Mouse (Mus musculus): ENCODE measurements around the gene Serpinf2. TPM values are rescaled to one million over a fixed set of nuclear protein-coding genes. Genes with fewer than 3 reads are reported as not detected.

The Serpinf2 gene
- total RNA-seq, 1 experiment from 2014 or later = 123 TPM

- no peak for DNase-seq
These were observed 10.2 kb downstream of the Serpinf2 start for GRCm38 (mm10) chr11:75429019-75429705.

- DNase-seq = no peak
These were observed 14.9 kb downstream of the Serpinf2 start for GRCm38 (mm10) chr11:75424459-75424858.

- no peak for DNase-seq
These were observed 15.4 kb downstream of the Serpinf2 start for GRCm38 (mm10) chr11:75424033-75424432.

GRCm38 (mm10) chr11:75423091-75423490 lies 16.3 kb downstream of the Serpinf2 start:
- DNase-seq = no peak

GRCm38 (mm10) chr11:75422013-75422792 lies 17.2 kb downstream of the Serpinf2 start, which contains the start of gene Serpinf1:
Serpinf1 (minus strand) TSS chr11:75422701.
- DNase-seq = no peak

- DNase-seq = peak; percentile 47
These were observed 17.9 kb downstream of the Serpinf2 start for GRCm38 (mm10) chr11:75421375-75422012.

- DNase-seq = no peak
These were observed 18.5 kb downstream of the Serpinf2 start for GRCm38 (mm10) chr11:75420810-75421374.

GRCm38 (mm10) chr11:75420037-75420436 lies 19.4 kb downstream of the Serpinf2 start:
- DNase-seq = peak; percentile 2

- DNase-seq = peak; percentile 6
These were observed 23.4 kb downstream of the Serpinf2 start for GRCm38 (mm10) chr11:75415994-75416393.

- DNase-seq = no peak
These were observed 24.3 kb downstream of the Serpinf2 start for GRCm38 (mm10) chr11:75415096-75415495.

GRCm38 (mm10) chr11:75410591-75410990 lies 28.8 kb downstream of the Serpinf2 start:
- DNase-seq = no peak

GRCm38 (mm10) chr11:75409679-75410575 lies 29.5 kb downstream of the Serpinf2 start:
- peak; percentile 1 for DNase-seq

- peak; percentile 68 for DNase-seq
These were observed 32.5 kb downstream of the Serpinf2 start for GRCm38 (mm10) chr11:75406865-75407264.

- DNase-seq = no peak
These were observed 33.3 kb downstream of the Serpinf2 start for GRCm38 (mm10) chr11:75406104-75406503.

- no peak for DNase-seq
These were observed 34.6 kb downstream of the Serpinf2 start for GRCm38 (mm10) chr11:75404801-75405200.

GRCm38 (mm10) chr11:75403301-75404052 lies 35.9 kb downstream of the Serpinf2 start:
- DNase-seq = peak; percentile 50

- DNase-seq = peak; percentile 68
These were observed 37.1 kb downstream of the Serpinf2 start for GRCm38 (mm10) chr11:75402271-75402690.

- no peak for DNase-seq
These were observed 39.3 kb downstream of the Serpinf2 start for GRCm38 (mm10) chr11:75400099-75400498.

- DNase-seq = peak; percentile 78
These were observed 40.0 kb downstream of the Serpinf2 start for GRCm38 (mm10) chr11:75399411-75399841.

GRCm38 (mm10) chr11:75397452-75397851 lies 41.9 kb downstream of the Serpinf2 start:
- no peak for DNase-seq

- DNase-seq = no peak
These were observed 43.8 kb downstream of the Serpinf2 start for GRCm38 (mm10) chr11:75395611-75396010.
